Mouse (Mus musculus) liver, embryonic 13.5 days (tissue): ENCODE data around the gene Nell2. TPM values are rescaled to one million over a fixed set of nuclear protein-coding genes. Genes with fewer than 3 reads are reported as not detected.

ENCODE experiments used
- ATAC-seq: fragments of 200-750 bp; cut with Nextera tagmentation; 2 replicates; pipeline ENCODE4 v1.8.0; 2017; ENCODE audit warnings: low read depth, mild to moderate bottlenecking, moderate number of reproducible peaks, moderate library complexity
- DNase-seq: peaks from one replicate; pipeline ENCODE4 v3.0.0; 2022
- H3K27ac ChIP-seq: fragments of 300-500 bp; sonication (generic); 2 replicates; pipeline ENCODE4 v1.5.1; 2015; ENCODE audit warnings: moderate library complexity, mild to moderate bottlenecking, inconsistent platforms
- H3K27me3 ChIP-seq: fragments of 300-500 bp; sonication (generic); 2 replicates; pipeline ENCODE4 v1.6.1; 2015; ENCODE audit warnings: mild to moderate bottlenecking, inconsistent platforms
- H3K36me3 ChIP-seq: fragments of 300-500 bp; sonication (generic); 2 replicates; pipeline ENCODE4 v1.6.1; 2015; ENCODE audit warnings: mild to moderate bottlenecking, inconsistent platforms
- H3K4me1 ChIP-seq: fragments of 300-500 bp; sonication (generic); replicated peaks from 2 replicates; pipeline ENCODE4 v1.6.1; 2015; ENCODE audit warnings: inconsistent platforms
- H3K4me2 ChIP-seq: fragments of 300-500 bp; sonication (generic); 2 replicates; pipeline ENCODE4 v1.6.1; 2015; ENCODE audit warnings: inconsistent platforms, mild to moderate bottlenecking, moderate library complexity
- H3K4me3 ChIP-seq: fragments of 300-500 bp; sonication (generic); replicated peaks from 2 replicates; pipeline ENCODE4 v1.5.1; 2015; ENCODE audit warnings: mild to moderate bottlenecking, inconsistent platforms
- H3K9ac ChIP-seq: fragments of 300-500 bp; sonication (generic); 2 replicates; pipeline ENCODE4 v1.6.1; 2015; ENCODE audit warnings: mild to moderate bottlenecking, inconsistent platforms
- H3K9me3 ChIP-seq: fragments of 300-500 bp; sonication (generic); replicated peaks from 2 replicates; pipeline ENCODE4 v1.6.1; 2016; ENCODE audit warnings: inconsistent platforms
- WGBS: fragments of 180-500 bp; shearing (Covaris S2); methylation state at CpG from one replicate; pipeline ENCODE4 v1.1.7; 2015; ENCODE audit not compliant: insufficient replicate concordance; 5-methylcytosine and 5-hydroxymethylcytosine counted together
- polyA plus RNA-seq: library from polyadenylated mRNA; unstranded; fragments of >200 nt; fragmentation: Nextera tagmentation; extraction: Ambion mirVana; gene quantifications from 2 replicates; pipeline ENCODE4 v1.2.1, GENCODE M21; 2015

Gene Nell2
- polyA plus RNA-seq, 1 experiment from 2014 or later, result 0.55 TPM

GRCm38 (mm10) chr15:95081654-95082053 is 446.7 kb downstream of the Nell2 start:
- Histone ChIP-seq H3K27me3 (no peaks in the 10 kb centered on the region), H3K9ac (no peak overlapping the region), H3K9me3 (peaks cover 5% of the 10 kb centered on the region; the same call in 1 of the 2 replicates), H3K4me2 (no peak overlapping the region), H3K36me3 (no peaks in the 10 kb centered on the region), H3K4me3 (no peak overlapping the region), H3K4me1 (no peaks in the 10 kb centered on the region), H3K27ac (no peak overlapping the region)
- ATAC-seq (no peak), DNase-seq (no peak)
- 83% methylated on average over 11 of the region's 11 CpGs for WGBS

GRCm38 (mm10) chr15:95075356-95075755 is 453.0 kb downstream of the Nell2 start:
- Histone ChIP-seq H3K9ac (no peak overlapping the region), H3K4me2 (no peak overlapping the region), H3K27me3 (no peaks in the 10 kb centered on the region), H3K4me3 (no peak overlapping the region), H3K36me3 (no peaks in the 10 kb centered on the region), H3K9me3 (peaks cover 8% of the 10 kb centered on the region; the same call in 1 of the 2 replicates), H3K4me1 (no peaks in the 10 kb centered on the region), H3K27ac (no peak overlapping the region)
- DNase-seq (no peak), ATAC-seq (no peak)
- WGBS, result 80% methylated on average over 12 of the region's 12 CpGs

- 65% methylated on average over 7 of the region's 7 CpGs for WGBS
- H3K27ac ChIP-seq, result no peak overlapping the region
- H3K9me3 ChIP-seq, result peaks cover 8% of the 10 kb centered on the region; the same call in 1 of the 2 replicates
- no peaks in the 10 kb centered on the region for H3K4me1 ChIP-seq
- H3K4me3 ChIP-seq, result no peak overlapping the region
- ATAC-seq (no peak), DNase-seq (no peak)
- no peak overlapping the region for H3K9ac ChIP-seq
- no peaks in the 10 kb centered on the region for H3K27me3 ChIP-seq
- H3K4me2 ChIP-seq, result no peak overlapping the region
- no peaks in the 10 kb centered on the region for H3K36me3 ChIP-seq
Measured at GRCm38 (mm10) chr15:95070881-95071280, 457.5 kb downstream of the Nell2 start.

GRCm38 (mm10) chr15:95068799-95069198 is 459.6 kb downstream of the Nell2 start:
- no peak for ATAC-seq
- Histone ChIP-seq H3K4me3 (no peak overlapping the region), H3K27ac (no peak overlapping the region), H3K27me3 (no peaks in the 10 kb centered on the region), H3K9ac (no peak overlapping the region), H3K9me3 (peaks cover 6% of the 10 kb centered on the region; the same call in 1 of the 2 replicates), H3K4me2 (no peak overlapping the region), H3K4me1 (no peaks in the 10 kb centered on the region), H3K36me3 (no peaks in the 10 kb centered on the region)
- DNase-seq, result no peak
- 68% methylated on average over 1 of the region's 1 CpGs for WGBS

GRCm38 (mm10) chr15:95068023-95068422 is 460.3 kb downstream of the Nell2 start:
- peaks cover 11% of the 10 kb centered on the region; the same call in 1 of the 2 replicates for H3K9me3 ChIP-seq
- no peak overlapping the region for H3K9ac ChIP-seq
- no peak overlapping the region for H3K27ac ChIP-seq
- H3K4me1 ChIP-seq, result no peaks in the 10 kb centered on the region
- no peak overlapping the region for H3K4me3 ChIP-seq
- no peaks in the 10 kb centered on the region for H3K36me3 ChIP-seq
- DNase-seq (no peak), ATAC-seq (no peak)
- WGBS, result 61% methylated on average over 1 of the region's 1 CpGs
- no peak overlapping the region for H3K4me2 ChIP-seq
- H3K27me3 ChIP-seq, result no peaks in the 10 kb centered on the region

GRCm38 (mm10) chr15:95055081-95055650 is 473.2 kb downstream of the Nell2 start:
- Histone ChIP-seq H3K36me3 (no peaks in the 10 kb centered on the region), H3K27me3 (no peaks in the 10 kb centered on the region), H3K27ac (no peak overlapping the region), H3K4me1 (no peaks in the 10 kb centered on the region), H3K9ac (no peak overlapping the region), H3K9me3 (no peaks in the 10 kb centered on the region; the same call in 1 of the 2 replicates), H3K4me2 (no peak overlapping the region), H3K4me3 (no peak overlapping the region)
- no peak for ATAC-seq
- 72% methylated on average over 8 of the region's 8 CpGs for WGBS
- no peak for DNase-seq

GRCm38 (mm10) chr15:95049171-95049729 is 479.1 kb downstream of the Nell2 start:
- Histone ChIP-seq H3K27me3 (no peaks in the 10 kb centered on the region), H3K36me3 (no peaks in the 10 kb centered on the region), H3K27ac (no peak overlapping the region), H3K9ac (no peak overlapping the region), H3K4me2 (no peak overlapping the region), H3K4me3 (no peak overlapping the region), H3K4me1 (no peaks in the 10 kb centered on the region), H3K9me3 (no peaks in the 10 kb centered on the region; the same call in 1 of the 2 replicates)
- ATAC-seq (no peak), DNase-seq (no peak)
- 53% methylated on average over 6 of the region's 6 CpGs for WGBS

- no peaks in the 10 kb centered on the region; the same call in 1 of the 2 replicates for H3K9me3 ChIP-seq
Measured at GRCm38 (mm10) chr15:95047486-95047885, 480.9 kb downstream of the Nell2 start.

GRCm38 (mm10) chr15:95044011-95044410 is 484.3 kb downstream of the Nell2 start:
- H3K27ac ChIP-seq, result no peak overlapping the region
- no peaks in the 10 kb centered on the region for H3K36me3 ChIP-seq
- H3K4me2 ChIP-seq, result no peak overlapping the region
- H3K9ac ChIP-seq, result no peak overlapping the region
- no peak for DNase-seq
- no peaks in the 10 kb centered on the region for H3K9me3 ChIP-seq
- WGBS, result 63% methylated on average over 8 of the region's 8 CpGs
- H3K4me3 ChIP-seq, result no peak overlapping the region
- no peak for ATAC-seq
- no peaks in the 10 kb centered on the region for H3K27me3 ChIP-seq
- H3K4me1 ChIP-seq, result no peaks in the 10 kb centered on the region

More at GRCm38 (mm10) chr15:95047486-95047885, 480.9 kb downstream of the Nell2 start:
- H3K9ac ChIP-seq, result no peak overlapping the region
- no peak overlapping the region for H3K27ac ChIP-seq
- H3K36me3 ChIP-seq, result no peaks in the 10 kb centered on the region
- no peaks in the 10 kb centered on the region for H3K4me1 ChIP-seq
- no peak overlapping the region for H3K4me2 ChIP-seq
- H3K4me3 ChIP-seq, result no peak overlapping the region
- WGBS, result 75% methylated on average over 2 of the region's 2 CpGs
- ATAC-seq, result no peak
- no peaks in the 10 kb centered on the region for H3K27me3 ChIP-seq
- DNase-seq, result no peak

GRCm38 (mm10) chr15:95042437-95042836 is 485.9 kb downstream of the Nell2 start:
- DNase-seq (no peak), ATAC-seq (no peak)
- Histone ChIP-seq H3K27me3 (no peaks in the 10 kb centered on the region), H3K4me1 (no peaks in the 10 kb centered on the region), H3K9me3 (no peaks in the 10 kb centered on the region), H3K4me3 (no peak overlapping the region), H3K27ac (no peak overlapping the region), H3K9ac (no peak overlapping the region), H3K36me3 (no peaks in the 10 kb centered on the region), H3K4me2 (no peak overlapping the region)
- 56% methylated on average over 9 of the region's 9 CpGs for WGBS

GRCm38 (mm10) chr15:95029487-95029875 is 498.9 kb downstream of the Nell2 start:
- Histone ChIP-seq H3K9ac (no peak overlapping the region), H3K36me3 (no peaks in the 10 kb centered on the region), H3K27me3 (no peaks in the 10 kb centered on the region), H3K4me3 (no peak overlapping the region), H3K4me1 (no peaks in the 10 kb centered on the region), H3K9me3 (no peaks in the 10 kb centered on the region), H3K27ac (no peak overlapping the region), H3K4me2 (no peak overlapping the region)
- no peak for ATAC-seq
- 59% methylated on average over 5 of the region's 5 CpGs for WGBS
- no peak for DNase-seq
